Mouse (Mus musculus) neural tube, embryonic 11.5 days (tissue): ENCODE data around the gene Fam120a. TPM values are rescaled to one million over a fixed set of nuclear protein-coding genes. Genes with fewer than 3 reads are reported as not detected.

ENCODE experiments used
- ATAC-seq: fragments of 200-750 bp; cut with Nextera tagmentation; 2 replicates; pipeline ENCODE4 v1.8.0; 2017; ENCODE audit warnings: moderate number of reproducible peaks, mild to moderate bottlenecking, moderate TSS enrichment, moderate library complexity; ENCODE audit not compliant: insufficient read depth, low FRiP score, low TSS enrichment
- DNase-seq: peaks from one replicate; pipeline ENCODE4 v3.0.0-alpha.2; 2015; ENCODE audit warnings: low spot score
- H3K27ac ChIP-seq: fragments of 300-500 bp; sonication (generic); 2 replicates; pipeline ENCODE4 v1.5.1; 2014; ENCODE audit warnings: low read depth, mild to moderate bottlenecking, low read length
- H3K27me3 ChIP-seq: fragments of 300-500 bp; sonication (generic); 2 replicates; pipeline ENCODE4 v1.6.1; 2014; ENCODE audit warnings: mild to moderate bottlenecking, low read length, mixed read lengths; ENCODE audit not compliant: control insufficient read depth, insufficient read depth
- H3K36me3 ChIP-seq: fragments of 300-500 bp; sonication (generic); 2 replicates; pipeline ENCODE4 v1.6.1; 2014; ENCODE audit warnings: mild to moderate bottlenecking, low read length, moderate library complexity, mixed read lengths; ENCODE audit not compliant: control insufficient read depth, insufficient read depth
- H3K4me1 ChIP-seq: fragments of 300-500 bp; sonication (generic); 2 replicates; pipeline ENCODE4 v1.6.1; 2014; ENCODE audit warnings: low read length, mixed read lengths; ENCODE audit not compliant: control insufficient read depth, insufficient read depth
- H3K4me2 ChIP-seq: fragments of 300-500 bp; sonication (generic); 2 replicates; pipeline ENCODE4 v1.6.1; 2014; ENCODE audit warnings: low read depth, mild to moderate bottlenecking, moderate library complexity
- H3K4me3 ChIP-seq: fragments of 300-500 bp; sonication (generic); 2 replicates; pipeline ENCODE4 v1.5.1; 2014; ENCODE audit warnings: low read depth, low read length
- H3K9ac ChIP-seq: fragments of 300-500 bp; sonication (generic); 2 replicates; pipeline ENCODE4 v1.6.1; 2014; ENCODE audit warnings: mild to moderate bottlenecking, low read length
- H3K9me3 ChIP-seq: fragments of 300-500 bp; sonication (generic); 2 replicates; pipeline ENCODE4 v1.6.1; 2016; ENCODE audit warnings: low read length; ENCODE audit not compliant: control insufficient read depth
- WGBS: fragments of 180-500 bp; shearing (Covaris S2); extraction: QIAGEN DNeasy Blood & Tissue Kit; methylation state at CpG from one replicate; pipeline ENCODE4 v1.1.7; 2014; 5-methylcytosine and 5-hydroxymethylcytosine counted together
- polyA plus RNA-seq: library from polyadenylated mRNA; unstranded; fragments of >200 nt; fragmentation: Nextera tagmentation; extraction: Ambion mirVana; gene quantifications from 2 replicates; pipeline ENCODE4 v1.2.1, GENCODE M21; 2014

Fam120a gene
- 18.6 and 18.9 TPM in 2 replicates for polyA plus RNA-seq

GRCm38 (mm10) chr13:48967956-48968749 lies at the start of gene Fam120a:
Fam120a (minus strand) TSS chr13:48968017.
- DNase-seq: peak; percentile 92
- ATAC-seq: peak; percentile 89
- Histone ChIP-seq H3K4me1 (peaks cover 20% of the 10 kb centered on the region), H3K9me3 (no peaks in the 10 kb centered on the region), H3K4me3 (peak within 1 kb of the TSS; percentile 90), H3K27ac (peak within 1 kb of the TSS; percentile 97), H3K27me3 (no peaks in the 10 kb centered on the region), H3K36me3 (no peaks in the 10 kb centered on the region), H3K9ac (peak within 1 kb of the TSS; percentile 92), H3K4me2 (peak within 1 kb of the TSS; percentile 100)
- under 1% methylated on average over 49 of the region's 116 CpGs for WGBS

DNA sequence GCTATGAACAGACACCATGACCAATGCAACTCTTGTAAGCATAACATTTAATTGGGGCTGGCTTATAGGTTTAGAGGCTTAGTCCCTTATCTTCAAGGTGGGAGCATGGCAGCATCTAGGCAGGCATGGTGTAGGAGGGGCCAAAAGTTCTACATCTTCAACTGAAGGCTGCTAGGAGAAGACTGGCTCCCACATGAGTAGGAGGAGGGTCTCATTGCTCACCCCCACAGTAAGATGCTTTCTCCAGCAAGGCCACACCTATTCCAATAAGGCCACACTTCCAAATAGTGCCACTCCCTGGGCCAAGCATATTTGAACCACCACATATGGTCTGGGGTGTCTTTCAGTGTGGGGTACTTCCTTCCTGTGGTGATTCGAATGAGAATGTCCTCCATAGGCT lies 49.6 kb upstream of the Fam120a start:
- Histone ChIP-seq H3K27ac (no peak overlapping the region), H3K4me1 (peaks cover 8% of the 10 kb centered on the region; the same call in 1 of the 2 replicates), H3K9me3 (peaks cover 2% of the 10 kb centered on the region; the same call in 1 of the 2 replicates), H3K4me3 (no peak overlapping the region), H3K27me3 (no peaks in the 10 kb centered on the region), H3K9ac (no peak overlapping the region), H3K36me3 (no peaks in the 10 kb centered on the region), H3K4me2 (no peak overlapping the region)
- ATAC-seq (no peak), DNase-seq (no peak)
- WGBS: 100% methylated on average over 1 of the region's 1 CpGs

GRCm38 (mm10) chr13:49016311-49016761 lies 48.5 kb upstream of the Fam120a start:
- Histone ChIP-seq H3K27ac (peak overlapping the region; percentile 31; the same call in 1 of the 2 replicates), H3K4me1 (peaks cover 8% of the 10 kb centered on the region; the same call in 1 of the 2 replicates), H3K36me3 (no peaks in the 10 kb centered on the region), H3K9me3 (peaks cover 2% of the 10 kb centered on the region; the same call in 1 of the 2 replicates), H3K4me2 (peak overlapping the region; percentile 41), H3K9ac (peak overlapping the region; percentile 5), H3K27me3 (no peaks in the 10 kb centered on the region), H3K4me3 (peak overlapping the region; percentile 9; the same call in 1 of the 2 replicates)
- WGBS: under 1% methylated on average over 16 of the region's 16 CpGs
- ATAC-seq (peak; percentile 83), DNase-seq (peak; percentile 81)

- Histone ChIP-seq H3K27me3 (no peaks in the 10 kb centered on the region), H3K36me3 (no peaks in the 10 kb centered on the region), H3K4me2 (peak overlapping the region; percentile 41), H3K4me3 (peak overlapping the region; percentile 9; the same call in 1 of the 2 replicates), H3K9ac (peak overlapping the region; percentile 6), H3K4me1 (peaks cover 8% of the 10 kb centered on the region; the same call in 1 of the 2 replicates), H3K9me3 (peaks cover 2% of the 10 kb centered on the region; the same call in 1 of the 2 replicates), H3K27ac (peak overlapping the region; percentile 31; the same call in 1 of the 2 replicates)
- ATAC-seq: no peak; the same call in 1 of the 2 replicates
- WGBS: 4% methylated on average over 30 of the region's 30 CpGs
- peak; percentile 45 for DNase-seq
Measured at GRCm38 (mm10) chr13:49015366-49016306, 47.8 kb upstream of the Fam120a start.

GRCm38 (mm10) chr13:49013206-49013794 lies 45.5 kb upstream of the Fam120a start:
- Histone ChIP-seq H3K9ac (no peak overlapping the region), H3K9me3 (peaks cover 2% of the 10 kb centered on the region; the same call in 1 of the 2 replicates), H3K27ac (no peak overlapping the region), H3K4me1 (peaks cover 8% of the 10 kb centered on the region; the same call in 1 of the 2 replicates), H3K4me2 (no peak overlapping the region), H3K4me3 (no peak overlapping the region), H3K27me3 (no peaks in the 10 kb centered on the region), H3K36me3 (no peaks in the 10 kb centered on the region)
- ATAC-seq: no peak
- no peak for DNase-seq
- 40% methylated on average over 5 of the region's 5 CpGs for WGBS

DNA sequence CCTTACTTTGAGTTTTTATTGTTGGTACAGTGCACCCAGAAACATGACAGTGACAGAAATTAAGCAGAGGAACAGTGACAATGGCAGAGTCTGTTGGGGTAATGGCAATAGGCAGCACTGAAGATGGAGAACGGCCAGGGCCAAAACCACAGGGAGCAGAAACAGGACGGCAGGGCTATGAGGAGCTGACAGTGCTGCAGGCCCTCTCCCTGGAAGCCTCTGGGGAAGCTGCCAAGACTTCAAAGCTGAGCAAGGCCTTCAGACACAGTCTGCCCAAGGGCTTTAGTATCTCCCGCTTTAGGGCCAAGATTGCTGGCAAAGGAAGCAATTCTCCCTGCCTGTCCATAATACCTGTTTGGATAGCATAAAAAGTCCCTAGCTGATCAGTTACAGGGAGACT lies 33.9 kb upstream of the Fam120a start:
- DNase-seq (no peak), ATAC-seq (no peak)
- H3K27ac ChIP-seq: no peak overlapping the region
- H3K4me3 ChIP-seq: no peak overlapping the region
- H3K9me3 ChIP-seq: no peaks in the 10 kb centered on the region
- 65% methylated on average over 3 of the region's 3 CpGs for WGBS
- H3K36me3 ChIP-seq: no peaks in the 10 kb centered on the region
- no peaks in the 10 kb centered on the region for H3K27me3 ChIP-seq
- no peak overlapping the region for H3K9ac ChIP-seq
- no peaks in the 10 kb centered on the region for H3K4me1 ChIP-seq
- H3K4me2 ChIP-seq: no peak overlapping the region

- Histone ChIP-seq H3K4me2 (no peak overlapping the region), H3K4me3 (no peak overlapping the region), H3K9ac (no peak overlapping the region), H3K36me3 (no peaks in the 10 kb centered on the region), H3K27ac (no peak overlapping the region), H3K9me3 (no peaks in the 10 kb centered on the region), H3K27me3 (no peaks in the 10 kb centered on the region), H3K4me1 (no peaks in the 10 kb centered on the region; the same call in 1 of the 2 replicates)
- DNase-seq: peak; percentile 68
- WGBS: 11% methylated on average over 6 of the region's 6 CpGs
- ATAC-seq: no peak
Measured at GRCm38 (mm10) chr13:48998591-48998990, 30.8 kb upstream of the Fam120a start.

DNA sequence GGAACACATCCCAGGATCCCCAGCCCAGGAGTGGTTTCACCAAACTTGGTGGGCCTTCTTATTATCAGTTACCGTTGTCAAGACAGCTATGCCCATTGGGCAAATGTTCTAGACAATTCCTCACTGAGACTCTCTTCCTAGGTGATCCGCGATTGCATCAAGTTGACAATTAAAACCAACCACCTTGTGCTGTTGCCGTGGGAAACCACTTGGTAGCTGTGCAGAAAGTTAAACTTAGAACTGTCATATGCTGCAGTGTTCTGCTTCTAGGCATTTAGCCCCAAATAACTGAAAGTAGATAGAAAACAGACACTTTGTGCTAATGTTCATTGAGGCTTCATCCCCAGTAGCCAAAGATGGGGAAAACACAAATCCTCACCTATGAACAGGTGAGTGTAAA lies 28.9 kb upstream of the Fam120a start:
- no peak overlapping the region for H3K27ac ChIP-seq
- H3K36me3 ChIP-seq: no peaks in the 10 kb centered on the region
- no peaks in the 10 kb centered on the region for H3K9me3 ChIP-seq
- WGBS: 88% methylated on average over 4 of the region's 4 CpGs
- no peak overlapping the region for H3K4me2 ChIP-seq
- no peak overlapping the region for H3K9ac ChIP-seq
- no peak for ATAC-seq
- H3K27me3 ChIP-seq: no peaks in the 10 kb centered on the region
- DNase-seq: no peak
- H3K4me3 ChIP-seq: no peak overlapping the region
- H3K4me1 ChIP-seq: no peaks in the 10 kb centered on the region; the same call in 1 of the 2 replicates
